ENCODE assay signal across 8 mouse cellular contexts in genomic region chr7:13009143-13010004, GRCm38 (mm10). TPM values are rescaled to one million over a fixed set of nuclear protein-coding genes. Genes with fewer than 3 reads are reported as not detected.
DNase-seq lines count a peak whose midpoint lies in the region; ATAC-seq and TF ChIP-seq lines count a peak whose summit lies in the region.

No protein-coding gene starts in this region.

- peak; percentile 90 for DNase-seq in c-Kit-positive CD71-positive TER-119-negative erythroid progenitor cells, embryonic 14.5 days (ENCODE audit: low read depth)
- peak; percentile 96 for DNase-seq in forebrain, embryonic 11.5 days (ENCODE audit: low spot score)
- peak; percentile 93 to 96 for DNase-seq in kidney, postnatal 25 days
- peak; percentile 87 to 88 (median 88) for DNase-seq in liver, embryonic 14.5 days (ENCODE audit: low read depth in 3 of 3, low spot score in 3 of 3)
- DNase-seq in neural tube, embryonic 10.5 days (ENCODE audit: extremely low spot score, low spot score): peak; percentile 99

- under 1% methylated on average over 42 of the region's 42 CpGs for WGBS in forebrain, embryonic 11.5 days
- WGBS in heart, embryonic 16.5 days: under 1% methylated on average over 42 of the region's 42 CpGs
- under 1% methylated on average over 42 of the region's 42 CpGs for WGBS in liver, embryonic 14.5 days (ENCODE audit: insufficient replicate concordance)
- whole genome bisulfite sequencing in stomach, embryonic 15.5 days: under 1% methylated on average over 42 of the region's 42 CpGs

- H3K27ac ChIP-seq in forebrain, embryonic 11.5 days (ENCODE audit: low read depth, low read length): peak overlapping the region; percentile 96
- H3K27ac ChIP-seq in heart, embryonic 16.5 days (ENCODE audit: low read length): peak overlapping the region; percentile 97
- peak overlapping the region; percentile 85 for H3K27ac ChIP-seq in liver, embryonic 14.5 days
- H3K27ac ChIP-seq in stomach, embryonic 15.5 days: peak overlapping the region; percentile 98

- no peak for TF ChIP-seq EP300 in liver, embryonic 14.5 days (IDR thresholded peaks at IDR 0.05; ENCODE audit: low read depth)

- peak overlapping the region; percentile 85 for H3K4me3 ChIP-seq in E14TG2a.4 (replicated peaks; ENCODE audit: low read length)
- peak overlapping the region; percentile 59 for H3K4me3 ChIP-seq in forebrain, embryonic 11.5 days (ENCODE audit: low read depth, low read length)
- H3K4me3 ChIP-seq in heart, embryonic 16.5 days (ENCODE audit: low read length): peak overlapping the region; percentile 88
- H3K4me3 ChIP-seq in liver, embryonic 14.5 days (ENCODE audit: insufficient read depth in 1 of 2, low read depth in 2 of 2, low read length in 2 of 2): peak overlapping the region; percentile 79 to 80
- H3K4me3 ChIP-seq in stomach, embryonic 15.5 days (replicated peaks): peak overlapping the region; percentile 73

- H3K9me3 ChIP-seq in E14TG2a.4 (ENCODE audit: low read length): no peaks in the 10 kb centered on the region
- no peaks in the 10 kb centered on the region for H3K9me3 ChIP-seq in forebrain, embryonic 11.5 days (ENCODE audit: control insufficient read depth, low read length)
- H3K9me3 ChIP-seq in heart, embryonic 16.5 days (replicated peaks; ENCODE audit: control insufficient read depth, low read length): no peaks in the 10 kb centered on the region
- H3K9me3 ChIP-seq in liver, embryonic 14.5 days (ENCODE audit: control insufficient read depth, low read length): no peaks in the 10 kb centered on the region
- no peaks in the 10 kb centered on the region for H3K9me3 ChIP-seq in stomach, embryonic 15.5 days

- H3K27me3 ChIP-seq in E14TG2a.4 (ENCODE audit: insufficient read depth, low read length): no peaks in the 10 kb centered on the region
- no peaks in the 10 kb centered on the region for H3K27me3 ChIP-seq in forebrain, embryonic 11.5 days (ENCODE audit: control insufficient read depth, insufficient read depth, low read length)
- no peaks in the 10 kb centered on the region for H3K27me3 ChIP-seq in heart, embryonic 16.5 days (ENCODE audit: control insufficient read depth, insufficient read depth, low read length)
- H3K27me3 ChIP-seq in liver, embryonic 14.5 days (ENCODE audit: control insufficient read depth, insufficient read depth, low read length): no peaks in the 10 kb centered on the region
- no peaks in the 10 kb centered on the region for H3K27me3 ChIP-seq in stomach, embryonic 15.5 days (replicated peaks)

- ATAC-seq in forebrain, embryonic 11.5 days (replicated peaks; ENCODE audit: low FRiP score): peak; percentile 79
- peak; percentile 88 for ATAC-seq in heart, embryonic 16.5 days (replicated peaks; ENCODE audit: extremely low read depth, insufficient read depth, low FRiP score)
- peak; percentile 88 for ATAC-seq in liver, embryonic 14.5 days (ENCODE audit: insufficient read depth)
- peak; percentile 89 for ATAC-seq in stomach, embryonic 15.5 days (ENCODE audit: insufficient read depth, low FRiP score, low read depth)

- peak overlapping the region; percentile 86 for H3K4me2 ChIP-seq in forebrain, embryonic 11.5 days (ENCODE audit: low read depth, low read length, severe bottlenecking)
- H3K4me2 ChIP-seq in heart, embryonic 16.5 days (ENCODE audit: low read depth, low read length): peak overlapping the region; percentile 96
- H3K4me2 ChIP-seq in liver, embryonic 14.5 days (ENCODE audit: low read depth): peak overlapping the region; percentile 72
- H3K4me2 ChIP-seq in stomach, embryonic 15.5 days: peak overlapping the region; percentile 85

- H3K36me3 ChIP-seq in E14TG2a.4 (ENCODE audit: insufficient read depth, low read length): peaks cover 23% of the 10 kb centered on the region
- H3K36me3 ChIP-seq in forebrain, embryonic 11.5 days (ENCODE audit: control insufficient read depth, insufficient read depth, low read length): peaks cover 10% of the 10 kb centered on the region; the same call in 1 of the 2 replicates
- H3K36me3 ChIP-seq in heart, embryonic 16.5 days (ENCODE audit: control insufficient read depth, insufficient read depth): peaks cover 29% of the 10 kb centered on the region
- peaks cover 12% of the 10 kb centered on the region for H3K36me3 ChIP-seq in liver, embryonic 14.5 days (replicated peaks; ENCODE audit: control insufficient read depth, insufficient read depth, low read depth)
- H3K36me3 ChIP-seq in stomach, embryonic 15.5 days: peaks cover 23% of the 10 kb centered on the region

- H3K9ac ChIP-seq in forebrain, embryonic 11.5 days (ENCODE audit: low read length): peak overlapping the region; percentile 82
- H3K9ac ChIP-seq in heart, embryonic 16.5 days (ENCODE audit: low read length): peak overlapping the region; percentile 94
- H3K9ac ChIP-seq in liver, embryonic 14.5 days (replicated peaks): peak overlapping the region; percentile 87
- peak overlapping the region; percentile 74 for H3K9ac ChIP-seq in stomach, embryonic 15.5 days

- TF ChIP-seq CTCF in E14TG2a.4 (conservative IDR thresholded peaks at IDR 0.05; ENCODE audit: low read length): peak; percentile 93
- peak; percentile 96 for TF ChIP-seq CTCF in liver, embryonic 14.5 days (IDR thresholded peaks at IDR 0.05; ENCODE audit: low read depth)

- peaks cover 73% of the 10 kb centered on the region for H3K4me1 ChIP-seq in E14TG2a.4 (replicated peaks; ENCODE audit: low read depth, low read length)
- peaks cover 13% of the 10 kb centered on the region for H3K4me1 ChIP-seq in forebrain, embryonic 11.5 days (replicated peaks; ENCODE audit: control insufficient read depth, insufficient read depth, low read length)
- peaks cover 19% of the 10 kb centered on the region for H3K4me1 ChIP-seq in heart, embryonic 16.5 days (ENCODE audit: control insufficient read depth, insufficient read depth, low read length)
- peaks cover 6 to 17% of the 10 kb centered on the region in 2 experiments for H3K4me1 ChIP-seq in liver, embryonic 14.5 days (replicated peaks; ENCODE audit: control insufficient read depth in 2 of 2, insufficient read depth in 2 of 2, low read length in 1 of 2)
- H3K4me1 ChIP-seq in stomach, embryonic 15.5 days: peaks cover 15% of the 10 kb centered on the region

RNA-seq across cellular contexts. Expression of gene Zbtb45, which starts 0.5 kb away (rescaled TPM):
- 31.9 and 37.3 TPM in 2 replicates for polyA plus RNA-seq in forebrain, embryonic 11.5 days (2014; fragmentation: Nextera tagmentation; extraction: Ambion mirVana)
- polyA plus RNA-seq in heart, embryonic 16.5 days (2015; fragmentation: Nextera tagmentation; extraction: Ambion mirVana): 17.4 and 20.4 TPM in 2 replicates
- polyA plus RNA-seq in liver, embryonic 14.5 days (2012; rRNA removed): 9.8 and 10.9 TPM in 2 replicates
- 10.5 and 13.4 TPM in 2 replicates for polyA plus RNA-seq in liver, embryonic 14.5 days (2014; fragmentation: Nextera tagmentation; extraction: Ambion mirVana)
- polyA plus RNA-seq in stomach, embryonic 15.5 days (2015; fragmentation: Nextera tagmentation; extraction: Ambion mirVana): 20.4 and 21.9 TPM in 2 replicates

RNA-seq across cellular contexts. Expression of gene Trim28, which starts 10.5 kb away (rescaled TPM):
- polyA plus RNA-seq in forebrain, embryonic 11.5 days (2014; fragmentation: Nextera tagmentation; extraction: Ambion mirVana): 507 and 586 TPM in 2 replicates
- polyA plus RNA-seq in heart, embryonic 16.5 days (2015; fragmentation: Nextera tagmentation; extraction: Ambion mirVana): 123 and 143 TPM in 2 replicates
- 119 and 138 TPM in 2 replicates for polyA plus RNA-seq in liver, embryonic 14.5 days (2012; rRNA removed)
- 93.4 and 111 TPM in 2 replicates for polyA plus RNA-seq in liver, embryonic 14.5 days (2014; fragmentation: Nextera tagmentation; extraction: Ambion mirVana)
- polyA plus RNA-seq in stomach, embryonic 15.5 days (2015; fragmentation: Nextera tagmentation; extraction: Ambion mirVana): 216 and 252 TPM in 2 replicates

RNA-seq across cellular contexts. Expression of gene Slc27a5, which starts 11.4 kb away (rescaled TPM):
- 0.13 TPM in 1 of 2 replicates, not detected in the other for polyA plus RNA-seq in forebrain, embryonic 11.5 days (2014; fragmentation: Nextera tagmentation; extraction: Ambion mirVana)
- not detected in 2 replicates for polyA plus RNA-seq in heart, embryonic 16.5 days (2015; fragmentation: Nextera tagmentation; extraction: Ambion mirVana)
- polyA plus RNA-seq in liver, embryonic 14.5 days (2012; rRNA removed): 4.9 and 7.7 TPM in 2 replicates
- polyA plus RNA-seq in liver, embryonic 14.5 days (2014; fragmentation: Nextera tagmentation; extraction: Ambion mirVana): 10.1 and 10.7 TPM in 2 replicates
- 0.64 and 1.8 TPM in 2 replicates for polyA plus RNA-seq in stomach, embryonic 15.5 days (2015; fragmentation: Nextera tagmentation; extraction: Ambion mirVana)

RNA-seq across cellular contexts. Expression of gene Chmp2a, which starts 25.2 kb away (rescaled TPM):
- polyA plus RNA-seq in forebrain, embryonic 11.5 days (2014; fragmentation: Nextera tagmentation; extraction: Ambion mirVana): 114 and 127 TPM in 2 replicates
- polyA plus RNA-seq in heart, embryonic 16.5 days (2015; fragmentation: Nextera tagmentation; extraction: Ambion mirVana): 146 TPM in 2 replicates
- polyA plus RNA-seq in liver, embryonic 14.5 days (2012; rRNA removed): 42.5 and 92.3 TPM in 2 replicates
- 133 and 136 TPM in 2 replicates for polyA plus RNA-seq in liver, embryonic 14.5 days (2014; fragmentation: Nextera tagmentation; extraction: Ambion mirVana)
- polyA plus RNA-seq in stomach, embryonic 15.5 days (2015; fragmentation: Nextera tagmentation; extraction: Ambion mirVana): 161 and 167 TPM in 2 replicates

RNA-seq across cellular contexts. Expression of gene Ube2m, which starts 28.7 kb away (rescaled TPM):
- 165 and 183 TPM in 2 replicates for polyA plus RNA-seq in forebrain, embryonic 11.5 days (2014; fragmentation: Nextera tagmentation; extraction: Ambion mirVana)
- polyA plus RNA-seq in heart, embryonic 16.5 days (2015; fragmentation: Nextera tagmentation; extraction: Ambion mirVana): 49.0 and 94.2 TPM in 2 replicates
- 89.9 and 100 TPM in 2 replicates for polyA plus RNA-seq in liver, embryonic 14.5 days (2012; rRNA removed)
- 80.7 and 92.2 TPM in 2 replicates for polyA plus RNA-seq in liver, embryonic 14.5 days (2014; fragmentation: Nextera tagmentation; extraction: Ambion mirVana)
- 105 and 107 TPM in 2 replicates for polyA plus RNA-seq in stomach, embryonic 15.5 days (2015; fragmentation: Nextera tagmentation; extraction: Ambion mirVana)

Comparison
In these comparisons a context has a peak if more than half of its experiments do, and no peak if none do; other contexts are left out.
1. Peak in every context shown above with its lines: DNase-seq, ATAC-seq, H3K4me3 ChIP-seq and H3K27ac ChIP-seq.